Mouse (Mus musculus) cerebellum, adult 2 months (tissue): ENCODE measurements around the gene Odf4. TPM values are rescaled to one million over a fixed set of nuclear protein-coding genes. Genes with fewer than 3 reads are reported as not detected.

Experiments
- DNase-seq, 2 experiments: peaks; one replicate each; pipeline ENCODE4 v3.0.0; 2021
- H3K27ac ChIP-seq: fragments of 200-500 bp; 2 replicates; pipeline ENCODE4 v1.5.1; 2012; ENCODE audit warnings: low read length, control low read depth, inconsistent platforms; ENCODE audit not compliant: insufficient read depth
- H3K27me3 ChIP-seq: fragments of 200-500 bp; 2 replicates; pipeline ENCODE4 v1.6.1; 2012; ENCODE audit warnings: inconsistent platforms, mild to moderate bottlenecking, low read length, moderate library complexity; ENCODE audit not compliant: control insufficient read depth, insufficient read depth
- H3K4me1 ChIP-seq: fragments of 200-500 bp; 2 replicates; pipeline ENCODE4 v1.6.1; 2011; ENCODE audit warnings: low read length; ENCODE audit not compliant: control insufficient read depth, insufficient read depth
- H3K4me3 ChIP-seq: fragments of 200-500 bp; replicated peaks from 2 replicates; pipeline ENCODE3; 2011; ENCODE audit warnings: mild to moderate bottlenecking, low read depth, low read length, control low read depth; ENCODE audit not compliant: insufficient read depth
- CTCF ChIP-seq: fragments of 200-500 bp; IDR thresholded peaks from 2 replicates; pipeline ENCODE4 v1.5.1; 2011; ENCODE audit warnings: low read depth, mild to moderate bottlenecking, control low read depth, low read length, moderate library complexity, borderline replicate concordance; ENCODE audit not compliant: insufficient read depth
- POLR2A ChIP-seq: fragments of 200-500 bp; IDR thresholded peaks from 2 replicates; pipeline ENCODE4 v1.6.1; 2011; ENCODE audit warnings: low read length, control low read depth, borderline replicate concordance; ENCODE audit not compliant: insufficient read depth
- WGBS: fragments of 180-500 bp; shearing (Covaris S2); methylation state at CpG from one replicate; pipeline ENCODE4 v1.1.7; 2018; 5-methylcytosine and 5-hydroxymethylcytosine counted together
- polyA plus RNA-seq: library from polyadenylated mRNA; depleted of rRNA; stranded (reverse); fragments of >200 nt; gene quantifications from 2 replicates; pipeline ENCODE4 v1.2.3, GENCODE M21; 2012

Odf4 gene
- polyA plus RNA-seq, 1 experiment = 1.0 TPM

DNA sequence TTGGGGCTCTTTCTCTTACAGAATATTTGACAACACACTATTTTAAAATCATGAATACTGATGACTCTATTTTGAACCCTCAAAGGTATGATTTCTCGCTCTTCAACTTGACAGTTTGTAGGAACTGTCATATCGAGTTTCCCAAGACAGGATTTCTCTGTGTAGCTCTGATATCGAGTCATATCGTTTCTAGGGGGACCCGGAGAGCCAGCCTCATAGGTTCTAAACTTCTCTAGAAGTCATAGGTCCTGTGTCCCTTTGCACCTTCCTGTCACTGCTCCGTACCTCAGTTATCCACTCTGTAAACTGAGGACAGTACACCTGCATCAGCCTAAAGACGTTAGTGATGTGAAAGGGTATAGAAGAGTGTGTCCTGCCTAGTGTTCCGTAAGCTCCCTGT is 27.1 kb downstream of the Odf4 start:
- 80% methylated on average over 8 of the region's 8 CpGs for WGBS
- no peak for DNase-seq
- no peaks in the 10 kb centered on the region for H3K27me3 ChIP-seq
- H3K27ac ChIP-seq = no peak overlapping the region
- H3K4me1 ChIP-seq = no peaks in the 10 kb centered on the region
- no peak for TF ChIP-seq POLR2A
- TF ChIP-seq CTCF = no peak
- no peak overlapping the region for H3K4me3 ChIP-seq

DNA sequence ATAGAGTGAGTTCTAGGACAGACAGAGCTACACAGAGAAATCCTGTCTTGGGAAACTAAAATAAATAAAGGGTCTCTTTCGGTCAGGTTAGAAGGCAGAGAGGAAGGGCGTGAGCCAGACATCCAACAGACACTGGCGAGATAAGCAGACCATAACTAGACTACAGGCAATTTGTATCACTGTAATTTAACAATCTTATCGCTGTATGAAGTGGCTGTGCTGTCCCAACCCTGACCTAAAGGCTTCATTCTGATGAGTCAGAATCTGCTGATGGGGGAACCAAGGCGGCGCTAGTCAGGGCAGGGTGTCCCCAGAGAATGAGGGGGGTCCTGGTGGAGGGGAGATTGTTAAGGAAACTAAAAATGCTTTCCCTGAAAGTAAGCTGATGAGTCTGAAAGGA is 28.1 kb downstream of the Odf4 start:
- Histone ChIP-seq H3K4me3 (no peak overlapping the region), H3K27me3 (no peaks in the 10 kb centered on the region), H3K4me1 (no peaks in the 10 kb centered on the region), H3K27ac (no peak overlapping the region)
- TF ChIP-seq CTCF = no peak
- TF ChIP-seq POLR2A = no peak
- 92% methylated on average over 6 of the region's 6 CpGs for WGBS
- DNase-seq = no peak

DNA sequence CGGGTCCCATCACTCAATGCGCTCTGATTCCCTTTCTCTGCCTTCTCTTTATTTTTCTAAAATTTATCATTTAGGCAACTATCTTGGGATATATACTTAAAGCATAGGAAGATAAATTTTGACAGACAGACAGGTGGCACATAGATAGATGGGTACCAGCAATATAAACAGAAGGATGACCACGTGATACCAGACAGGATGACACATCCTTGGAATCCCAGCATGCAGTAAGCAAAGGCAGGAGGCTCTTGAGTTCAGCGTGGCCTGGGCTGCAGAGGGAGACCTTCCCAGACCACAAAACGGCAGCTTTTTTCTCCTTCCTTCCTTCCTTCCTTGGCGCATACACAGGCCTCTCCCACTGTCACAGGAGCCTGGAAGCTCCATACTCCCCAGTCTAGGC is 29.0 kb downstream of the Odf4 start:
- no peak overlapping the region for H3K27ac ChIP-seq
- 71% methylated on average over 6 of the region's 6 CpGs for WGBS
- no peak for TF ChIP-seq CTCF
- TF ChIP-seq POLR2A = no peak
- H3K27me3 ChIP-seq = no peaks in the 10 kb centered on the region
- H3K4me1 ChIP-seq = no peaks in the 10 kb centered on the region
- DNase-seq = no peak
- H3K4me3 ChIP-seq = no peak overlapping the region

DNA sequence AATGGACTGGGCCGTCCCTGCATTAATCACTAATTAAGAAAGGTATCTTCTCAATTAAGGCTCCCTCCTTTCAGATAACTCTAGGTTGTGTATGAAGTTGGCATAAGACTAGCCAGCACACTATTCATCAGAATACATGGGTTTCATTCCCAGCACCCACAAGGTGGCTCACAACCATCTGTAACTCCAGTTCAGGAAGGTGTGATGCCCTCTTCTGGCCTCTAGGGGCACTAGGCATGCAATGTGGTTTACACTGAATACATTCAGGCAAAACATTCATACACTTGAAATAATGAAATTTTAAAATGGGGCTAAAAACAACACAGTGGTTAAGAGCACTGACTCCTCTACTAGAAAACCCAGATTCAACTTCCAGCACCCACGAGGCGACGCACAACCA is 29.8 kb downstream of the Odf4 start:
- Histone ChIP-seq H3K27me3 (no peaks in the 10 kb centered on the region), H3K4me3 (no peak overlapping the region), H3K27ac (no peak overlapping the region), H3K4me1 (no peaks in the 10 kb centered on the region)
- peak; percentile 41 to 43 for DNase-seq
- TF ChIP-seq POLR2A (no peak), CTCF (peak; percentile 67)
- WGBS = 47% methylated on average over 4 of the region's 4 CpGs

DNA sequence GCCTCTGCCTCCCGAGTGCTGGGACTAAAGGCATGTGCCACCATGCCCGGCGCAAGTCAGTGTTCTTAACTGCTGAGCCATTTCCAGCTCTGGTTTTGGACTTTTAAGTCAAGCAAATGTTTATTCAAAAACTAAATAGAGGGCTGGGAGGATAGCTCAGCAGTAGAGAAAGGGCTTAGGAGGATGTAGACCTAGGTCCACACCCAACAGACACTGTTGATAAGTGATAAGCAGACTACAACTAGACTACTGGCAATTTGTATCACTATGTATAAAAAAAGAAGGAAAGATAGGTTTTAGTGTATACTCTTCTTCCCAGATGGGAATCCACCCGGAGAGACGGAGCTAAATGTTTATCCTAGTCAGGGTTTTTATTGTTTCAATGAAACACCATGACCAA is 30.6 kb downstream of the Odf4 start:
- TF ChIP-seq CTCF (no peak), POLR2A (no peak)
- H3K4me3 ChIP-seq = no peak overlapping the region
- H3K4me1 ChIP-seq = no peaks in the 10 kb centered on the region
- H3K27ac ChIP-seq = no peak overlapping the region
- H3K27me3 ChIP-seq = no peaks in the 10 kb centered on the region
- no peak for DNase-seq
- WGBS = 93% methylated on average over 5 of the region's 5 CpGs

DNA sequence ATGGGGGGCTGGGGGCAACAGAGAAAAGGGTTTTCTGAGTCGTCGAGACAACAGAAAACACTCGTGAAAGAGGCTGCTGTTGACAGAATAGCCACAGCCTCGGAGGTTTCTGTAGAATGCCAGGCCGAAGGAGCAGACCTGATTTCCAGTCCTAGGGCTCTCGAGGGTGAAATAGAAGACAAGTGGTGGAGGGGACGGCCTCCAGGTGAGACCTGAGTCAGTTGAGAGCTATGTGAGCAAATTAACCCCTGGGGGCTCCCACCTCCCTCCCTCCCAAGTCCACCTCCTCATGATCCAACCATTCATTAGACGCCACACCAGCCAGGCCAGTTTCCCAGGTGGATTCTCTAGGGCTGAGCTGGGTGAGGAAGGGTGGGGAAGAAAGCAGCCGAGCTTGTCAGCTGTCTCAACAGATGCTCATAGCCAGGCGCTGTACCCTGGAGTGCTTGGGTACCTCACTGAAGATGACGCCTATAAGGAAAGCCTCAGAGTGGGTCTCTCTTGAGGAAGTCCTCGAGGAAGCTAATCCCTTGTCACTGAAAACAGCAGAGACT is 32.9 kb downstream of the Odf4 start:
- Histone ChIP-seq H3K4me1 (no peaks in the 10 kb centered on the region), H3K27me3 (no peaks in the 10 kb centered on the region), H3K27ac (no peak overlapping the region), H3K4me3 (no peak overlapping the region)
- TF ChIP-seq POLR2A (no peak), CTCF (no peak)
- DNase-seq = no peak
- WGBS = 67% methylated on average over 12 of the region's 12 CpGs

DNA sequence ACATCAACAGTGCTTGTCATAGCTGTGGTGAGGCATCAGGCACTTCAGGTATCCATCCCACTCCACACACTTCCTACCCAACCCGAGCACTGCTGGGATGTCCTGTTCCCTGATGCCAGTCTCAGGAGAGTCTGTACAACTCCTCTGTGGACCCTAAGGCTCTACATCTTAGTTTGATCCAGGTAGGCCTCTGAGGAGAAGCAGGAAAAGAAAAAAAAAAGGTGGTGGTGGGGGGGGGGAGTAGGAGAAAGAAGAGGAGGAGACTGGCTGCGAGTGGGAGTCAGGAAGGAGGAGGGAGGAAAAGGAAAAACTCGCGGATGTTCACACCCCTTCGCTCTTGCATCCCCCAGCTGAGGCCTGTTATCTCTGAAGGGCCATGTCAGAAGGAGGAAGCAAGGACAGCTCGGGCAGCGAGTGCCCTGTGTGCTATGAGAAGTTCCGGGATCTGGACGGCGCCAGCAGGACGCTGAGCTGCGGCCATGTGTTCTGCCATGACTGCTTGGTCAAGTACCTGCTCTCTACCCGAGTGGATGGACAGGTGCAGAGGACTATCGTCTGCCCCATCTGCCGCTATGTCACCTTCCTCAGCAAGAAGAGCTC is 34.5 kb downstream of the Odf4 start:
- H3K27ac ChIP-seq = no peak overlapping the region
- TF ChIP-seq CTCF (no peak), POLR2A (no peak)
- no peaks in the 10 kb centered on the region for H3K4me1 ChIP-seq
- 77% methylated on average over 15 of the region's 15 CpGs for WGBS
- H3K27me3 ChIP-seq = no peaks in the 10 kb centered on the region
- no peak overlapping the region for H3K4me3 ChIP-seq
- DNase-seq = no peak

DNA sequence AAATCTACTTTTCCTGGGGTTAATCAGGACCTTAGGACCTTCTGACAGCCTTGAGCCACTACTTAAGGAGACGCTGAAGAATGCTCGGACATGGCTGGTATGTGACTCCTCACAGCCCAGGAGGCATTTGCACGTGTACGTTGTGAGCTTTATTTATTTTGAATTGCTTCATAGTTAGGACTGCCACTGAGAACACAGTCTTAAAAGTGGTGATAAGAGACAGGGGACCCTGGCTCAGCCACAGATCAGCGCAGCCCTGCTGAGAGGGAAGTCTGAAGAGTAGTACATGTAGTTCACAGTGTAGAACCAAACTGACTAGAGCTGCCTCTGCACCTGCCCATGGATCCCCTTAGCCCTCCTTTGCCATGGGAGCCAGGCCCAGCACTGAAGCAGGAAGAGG is 35.1 kb downstream of the Odf4 start:
- WGBS = 91% methylated on average over 5 of the region's 5 CpGs
- no peak overlapping the region for H3K4me3 ChIP-seq

DNA sequence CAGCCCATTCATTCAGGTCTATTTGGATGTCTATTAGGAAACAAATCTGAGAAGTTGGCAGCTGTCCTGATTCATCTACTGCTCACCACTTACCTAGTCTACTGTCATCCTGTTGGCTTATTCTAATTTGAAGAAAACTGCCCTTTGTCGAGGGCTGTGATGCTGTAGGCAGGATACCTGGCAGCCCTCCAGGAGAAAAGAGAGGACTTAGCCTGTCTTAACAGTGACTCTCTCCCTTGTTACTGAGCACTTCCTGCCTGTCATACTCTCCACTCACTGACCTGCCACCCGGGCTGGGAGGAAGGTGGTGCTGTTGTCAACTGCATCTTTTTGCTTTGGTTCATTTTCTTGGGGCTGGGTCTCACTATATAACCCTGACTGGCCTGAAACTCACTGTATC is 36.3 kb downstream of the Odf4 start:
- no peak overlapping the region for H3K27ac ChIP-seq
- H3K4me1 ChIP-seq = no peaks in the 10 kb centered on the region
- no peaks in the 10 kb centered on the region for H3K27me3 ChIP-seq
- no peak overlapping the region for H3K4me3 ChIP-seq
- TF ChIP-seq POLR2A = no peak
- TF ChIP-seq CTCF = no peak
- WGBS = 11% methylated on average over 2 of the region's 2 CpGs
- DNase-seq = no peak

More for the DNA sequence above, 35.1 kb downstream of the Odf4 start:
- Histone ChIP-seq H3K4me1 (no peaks in the 10 kb centered on the region), H3K27me3 (no peaks in the 10 kb centered on the region), H3K27ac (no peak overlapping the region)
- TF ChIP-seq CTCF = no peak
- no peak for TF ChIP-seq POLR2A
- no peak for DNase-seq
